Mouse (Mus musculus) spleen, adult 2 months (tissue): Measurements from ENCODE around the gene Creb3l1.

Experiments
- CTCF ChIP-seq: fragments of 200-500 bp; IDR thresholded peaks from 2 replicates; pipeline ENCODE4 v1.5.1; 2011; ENCODE audit warnings: mild to moderate bottlenecking, inconsistent platforms; ENCODE audit not compliant: insufficient read depth, insufficient read length, insufficient replicate concordance; ENCODE audit errors: extremely low read depth
- POLR2A ChIP-seq: fragments of 200-500 bp; IDR thresholded peaks from 2 replicates; pipeline ENCODE4 v1.6.1; 2011; ENCODE audit warnings: low read depth, low read length, inconsistent platforms

GRCm38 (mm10) chr2:91948792-91949241 lies 75.5 kb downstream of the Creb3l1 start:
- TF ChIP-seq CTCF (no peak), POLR2A (no peak)
